Mouse (Mus musculus): ENCODE results near the gene Olfr412.

Olfr412 gene

DNA sequence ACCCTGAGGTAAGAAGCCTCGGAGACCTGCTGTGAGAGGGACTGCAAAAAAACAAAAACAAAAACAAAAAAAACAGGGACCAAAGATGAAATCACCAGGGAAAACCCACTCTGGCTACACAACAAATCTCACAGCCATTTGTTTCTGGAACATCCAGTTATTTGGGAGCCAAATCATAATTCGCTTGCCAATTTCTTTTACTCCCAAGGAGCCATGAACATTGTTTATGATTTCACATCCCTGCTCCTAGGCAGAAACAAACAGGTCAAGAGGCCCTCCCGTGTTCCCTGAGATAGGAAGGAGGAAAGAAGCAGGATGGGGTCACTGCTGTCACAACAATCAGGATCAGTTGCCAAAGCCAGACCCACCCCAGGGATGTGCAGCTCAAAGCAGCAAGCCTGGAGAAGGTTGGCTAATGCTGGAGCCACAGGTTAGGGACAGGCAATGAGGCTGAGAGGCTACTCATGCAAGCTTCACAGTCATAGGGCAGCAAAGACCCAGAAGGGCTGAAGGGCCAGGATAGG is 51.6 kb downstream of the Olfr412 start:
- ATAC-seq (ENCODE audit: low TSS enrichment) = no peak

DNA sequence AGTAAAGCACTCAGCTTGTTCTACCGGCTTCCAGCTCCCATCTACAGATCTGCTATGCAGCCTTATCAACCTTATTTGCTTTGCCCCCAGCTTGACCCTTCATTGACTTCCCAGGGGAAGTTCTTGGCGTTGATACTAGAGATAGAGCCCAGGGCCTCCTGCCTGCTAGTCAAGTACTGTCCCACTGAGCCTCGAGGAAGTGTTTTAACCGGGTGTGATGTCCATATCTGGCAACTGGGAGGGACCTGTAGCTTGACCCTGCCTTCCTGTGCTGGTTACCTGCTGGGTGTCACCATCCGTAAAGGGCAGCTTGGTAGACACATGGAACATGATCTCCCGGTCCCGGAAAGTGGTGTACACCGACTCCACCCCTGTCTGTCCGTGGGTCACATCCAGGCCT is 52.2 kb downstream of the Olfr412 start:
- no peak for ATAC-seq (ENCODE audit: low TSS enrichment)

DNA sequence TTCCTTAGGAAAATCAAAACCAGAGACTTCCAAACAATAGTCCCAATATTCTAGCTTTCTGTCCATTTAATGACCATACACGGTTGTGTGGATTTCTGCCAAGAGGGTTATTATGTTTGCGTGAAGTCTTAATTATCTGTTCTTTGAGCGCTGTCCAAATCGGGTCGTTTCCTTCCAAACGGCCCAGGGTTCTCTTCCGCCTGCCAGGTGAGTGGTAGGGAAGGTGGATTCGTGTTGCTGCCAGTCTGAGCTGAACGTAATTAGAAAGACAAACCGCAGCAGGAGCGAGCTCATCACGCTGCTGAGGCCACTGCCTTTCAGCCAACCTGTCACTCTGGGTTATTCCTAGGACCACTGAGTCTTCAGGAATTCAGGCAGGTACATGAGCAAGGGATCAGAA is 53.9 kb downstream of the Olfr412 start:
- no peak for ATAC-seq (ENCODE audit: low TSS enrichment)
